Mouse (Mus musculus): ENCODE measurements at regions not wholly inside any gene's neighbourhood (a gene's known extent, or its start where the extent isn't known, plus 50 kb on each side); places are given as distances from the start of the nearest gene placed in this dataset.

DNA sequence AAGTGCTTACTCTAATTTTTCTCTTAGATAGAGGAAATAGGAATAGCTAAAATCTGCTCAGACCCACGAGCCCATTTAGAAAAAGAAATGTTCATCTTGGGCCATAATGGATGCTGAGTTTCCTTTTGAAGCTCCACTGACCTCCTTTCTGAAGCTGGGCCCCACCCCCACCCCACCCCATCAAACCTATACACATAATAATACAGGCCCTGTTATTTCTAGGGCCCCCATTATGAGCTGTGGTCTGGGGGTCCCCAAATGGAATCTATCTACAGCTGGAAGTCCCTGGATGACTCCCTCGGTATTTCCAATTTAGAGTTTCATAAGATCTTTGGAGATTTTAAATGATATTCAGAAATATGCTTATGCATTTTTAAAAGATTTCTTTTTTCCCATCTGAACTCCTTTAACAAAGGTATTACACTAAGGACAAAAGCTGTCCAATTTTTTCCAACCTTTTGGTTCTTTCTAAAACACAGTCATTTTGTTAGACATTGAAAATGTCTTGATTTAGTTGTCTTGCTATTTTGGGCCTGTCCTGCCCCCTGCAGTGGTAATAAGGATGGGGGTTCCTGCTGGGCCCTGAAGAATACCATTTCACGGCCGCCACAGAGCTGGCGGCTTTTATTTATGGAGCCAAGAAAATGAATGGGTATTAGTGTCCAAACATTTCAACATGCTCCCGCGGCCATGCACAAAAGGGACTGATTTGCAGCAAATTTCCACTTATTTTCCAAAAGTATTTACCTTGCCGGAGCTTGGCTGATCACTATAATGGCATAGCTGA is 363.1 kb downstream of the Nr2f2 start:
- no peak for ATAC-seq (ENCODE audit: low TSS enrichment)

DNA sequence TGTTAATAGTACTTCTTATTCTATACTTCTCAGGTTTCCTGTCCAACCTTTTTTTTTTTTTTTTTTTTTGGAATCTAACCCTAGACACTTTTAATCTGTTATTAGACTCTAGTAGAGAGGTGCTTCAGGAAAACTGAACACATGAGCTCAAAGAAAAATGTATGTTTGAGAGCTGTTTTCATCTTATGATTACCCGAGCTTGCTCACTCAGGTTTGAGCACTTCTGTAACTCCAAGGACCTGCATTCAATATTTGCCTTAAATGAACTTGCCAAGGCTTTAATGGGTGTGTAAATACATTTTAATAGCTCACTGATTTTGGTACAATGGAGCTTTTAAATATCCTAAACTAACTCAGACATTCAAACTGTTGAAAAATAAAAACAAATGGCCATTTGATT is 367.8 kb downstream of the Nr2f2 start:
- no peak for ATAC-seq (ENCODE audit: low TSS enrichment)

DNA sequence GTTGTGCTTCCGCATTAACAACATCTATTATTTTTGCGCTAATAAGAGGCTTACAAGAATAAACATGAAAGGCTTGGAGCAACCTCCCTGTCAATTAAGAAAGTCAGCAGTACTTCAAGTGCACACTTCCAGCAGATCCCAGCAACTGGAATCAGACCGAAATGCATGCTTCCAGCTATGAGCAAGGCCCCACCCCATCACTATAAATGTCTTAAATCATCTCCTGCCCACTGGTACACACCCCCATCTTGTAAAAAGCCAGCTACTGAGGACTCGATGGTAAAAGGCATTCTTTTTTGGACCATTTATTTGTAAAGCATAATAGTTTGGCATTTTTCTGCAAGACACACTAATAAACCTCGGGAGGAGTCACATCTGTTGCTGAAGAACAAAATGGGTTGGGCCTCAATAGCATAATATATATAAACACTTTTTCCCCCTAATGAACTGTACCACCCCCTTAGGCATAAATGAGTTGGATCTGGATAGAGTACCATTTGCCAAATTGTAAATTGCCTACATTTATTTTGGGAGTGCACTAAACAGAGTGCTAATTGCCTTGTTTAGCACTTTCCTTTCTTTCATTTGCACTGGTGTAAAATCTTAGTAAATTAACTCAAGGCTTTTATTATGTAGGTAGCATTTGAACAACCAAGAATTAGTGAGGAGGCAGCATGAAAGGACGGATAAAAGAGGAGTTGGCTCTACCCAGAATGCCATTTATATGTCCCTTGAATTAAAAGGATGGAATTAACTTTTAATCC is 371.8 kb downstream of the Nr2f2 start:
- no peak for ATAC-seq (ENCODE audit: low TSS enrichment)

DNA sequence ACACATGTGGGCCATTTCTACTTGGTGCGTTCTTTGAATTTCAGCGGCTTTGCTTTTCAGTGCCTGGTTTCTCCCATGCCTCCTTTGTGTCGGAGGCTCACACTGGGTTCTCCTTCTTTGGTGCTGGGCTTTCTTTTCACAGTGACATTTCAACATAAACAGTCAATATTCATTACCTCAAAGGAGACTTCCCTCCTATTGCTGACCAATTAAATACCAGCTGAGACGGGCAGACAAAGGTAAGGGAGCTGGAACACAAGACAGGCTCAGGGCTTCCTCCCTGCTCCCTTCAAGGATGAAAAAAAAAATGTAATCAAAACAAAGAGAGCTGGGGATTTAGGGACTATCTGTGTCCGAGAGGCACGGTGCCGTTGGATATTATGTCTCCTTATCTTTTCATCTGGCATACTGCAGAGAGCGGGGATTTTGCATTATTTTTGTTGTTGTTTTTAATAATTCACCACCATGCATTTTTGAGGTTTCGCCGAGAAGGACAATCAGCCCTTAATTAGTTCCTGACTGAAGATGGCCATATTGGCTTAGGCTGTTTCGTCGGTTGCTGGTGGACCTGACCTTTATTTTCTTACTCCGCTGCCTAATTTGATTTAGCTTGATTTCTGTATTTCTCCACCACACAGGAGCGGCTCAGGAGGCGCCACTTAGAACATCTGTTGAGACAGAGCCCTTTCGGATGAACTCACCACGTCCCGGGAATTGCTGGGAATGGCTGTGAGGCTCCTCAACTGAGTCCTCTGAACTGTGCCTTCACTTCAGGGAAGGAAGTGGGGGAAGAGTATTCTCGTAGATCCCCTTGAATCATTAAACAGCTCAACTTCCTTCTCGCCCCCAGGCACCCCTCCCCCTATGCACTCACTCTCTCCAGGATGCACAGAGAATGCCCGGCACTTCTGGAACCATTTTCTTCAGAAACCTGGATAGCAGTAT is 373.9 kb downstream of the Nr2f2 start:
- ATAC-seq (ENCODE audit: low TSS enrichment) = no peak

DNA sequence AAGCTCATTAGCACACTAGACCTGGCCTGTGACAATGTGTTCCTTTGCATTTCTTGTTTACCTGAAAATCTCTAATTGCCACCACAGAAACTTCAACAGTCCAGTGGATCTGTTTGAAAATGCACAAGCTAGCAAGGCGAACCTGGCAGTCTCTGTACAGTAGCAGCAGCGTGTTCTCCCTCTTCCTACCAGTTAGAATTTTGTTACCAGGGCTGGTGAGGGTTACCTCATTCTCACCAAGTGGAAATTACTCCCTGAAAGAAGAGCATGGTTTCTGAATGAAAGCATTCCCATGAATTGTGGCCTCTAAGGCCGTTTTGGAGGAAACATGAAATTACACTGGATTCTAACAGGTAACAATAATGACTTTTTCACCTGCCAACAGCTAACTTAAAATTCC is 374.6 kb downstream of the Nr2f2 start:
- ATAC-seq (ENCODE audit: low TSS enrichment) = no peak

DNA sequence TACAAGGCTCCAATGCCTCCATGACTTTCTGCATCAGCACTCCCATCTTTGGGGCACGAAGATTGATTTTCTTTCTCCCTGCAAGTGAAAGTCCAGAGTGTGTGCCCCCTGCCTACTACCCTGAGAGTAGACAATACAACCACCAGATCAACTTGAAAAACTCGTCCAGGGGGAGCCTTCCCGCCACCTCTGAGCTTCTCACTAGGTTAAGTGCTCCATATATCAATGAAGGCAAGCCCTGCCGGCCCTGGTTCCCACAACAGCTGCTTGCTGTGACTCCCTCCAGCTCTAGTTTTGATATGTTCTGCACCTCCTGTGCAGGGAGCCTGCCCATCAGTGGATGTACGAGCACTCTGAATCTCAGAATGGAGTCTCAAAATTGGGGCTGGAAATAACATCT is 377.8 kb downstream of the Nr2f2 start:
- ATAC-seq (ENCODE audit: low TSS enrichment) = no peak

DNA sequence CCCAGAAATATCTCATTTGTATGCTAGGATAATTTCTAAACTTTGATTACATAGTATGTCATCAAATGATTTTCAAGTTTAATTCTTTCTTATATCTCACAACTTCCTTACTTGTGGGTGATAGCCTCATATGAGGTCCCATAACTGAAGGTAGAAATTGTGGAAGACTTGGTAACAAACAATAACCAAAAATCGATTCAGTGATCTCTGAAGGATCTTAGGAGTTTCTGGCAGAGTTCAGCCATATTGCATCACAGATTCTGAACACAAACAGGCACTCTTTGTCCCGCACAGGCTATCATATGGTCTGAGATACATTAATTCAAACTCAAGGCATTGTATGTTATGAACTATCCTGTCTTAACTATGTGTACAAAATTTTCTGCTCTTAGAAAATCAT is 385.2 kb downstream of the Nr2f2 start:
- no peak for ATAC-seq (ENCODE audit: low TSS enrichment)

DNA sequence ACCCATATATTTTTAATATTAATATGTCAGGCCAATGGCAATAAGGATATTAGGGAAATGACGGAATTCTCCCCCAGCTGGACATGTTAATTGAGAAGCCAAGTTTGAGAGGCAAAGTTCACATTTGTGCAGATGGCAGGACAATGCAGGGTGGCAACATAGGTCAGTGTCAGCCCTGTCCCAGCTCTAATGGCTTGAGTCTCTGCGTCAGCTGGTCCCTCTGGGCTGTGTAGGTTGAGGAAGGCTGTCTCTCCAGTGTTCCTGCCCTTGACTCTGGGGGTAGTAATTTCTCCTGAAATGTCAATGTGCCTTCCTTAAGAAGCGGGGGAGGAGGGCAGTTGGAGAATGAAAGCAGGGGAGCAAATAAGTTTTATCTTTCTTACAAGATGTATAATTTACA is 390.2 kb downstream of the Nr2f2 start:
- ATAC-seq (ENCODE audit: low TSS enrichment) = no peak

DNA sequence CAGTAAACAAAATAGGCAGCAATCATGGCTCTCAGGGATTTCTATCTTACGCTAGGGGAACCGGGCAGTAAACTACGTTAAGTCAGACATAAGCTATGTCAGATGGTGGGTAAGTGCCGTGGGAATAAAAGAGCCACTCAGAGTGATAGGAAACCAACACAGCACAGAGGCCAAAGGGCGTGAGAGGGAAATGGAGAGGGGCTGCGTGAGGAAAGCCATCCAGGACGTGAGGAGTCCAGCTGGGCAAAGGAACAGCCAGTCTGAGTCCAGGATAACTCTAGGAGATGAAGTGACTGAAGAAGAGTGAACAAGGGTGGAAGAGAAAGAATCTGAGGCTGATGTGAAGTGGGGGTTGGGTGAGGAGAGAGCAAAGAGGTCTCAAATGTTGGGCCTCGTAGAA is 402.5 kb downstream of the Nr2f2 start:
- no peak for ATAC-seq (ENCODE audit: low TSS enrichment)

DNA sequence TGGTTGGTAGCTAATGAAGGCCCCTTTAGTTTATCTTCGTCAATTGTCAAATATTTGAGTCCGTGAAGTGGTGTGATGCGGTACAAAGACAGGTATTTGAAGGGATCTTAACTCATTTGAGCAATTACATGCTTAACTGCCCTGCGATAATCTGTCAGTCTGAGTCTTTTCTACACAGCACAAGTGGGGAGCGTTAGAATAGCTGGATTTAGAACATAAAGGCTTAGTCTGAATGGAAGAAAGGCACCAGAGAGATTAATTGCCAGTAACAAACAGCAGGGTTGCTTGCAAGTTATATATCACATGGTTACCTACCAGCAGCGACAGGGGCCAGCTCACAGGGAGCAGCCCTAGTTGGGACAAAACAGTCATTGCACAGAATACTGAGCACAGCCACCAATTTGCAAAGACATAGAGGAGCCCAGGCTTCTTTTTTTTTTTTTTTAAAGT is 416.3 kb downstream of the Nr2f2 start:
- no peak for ATAC-seq (ENCODE audit: low TSS enrichment)

DNA sequence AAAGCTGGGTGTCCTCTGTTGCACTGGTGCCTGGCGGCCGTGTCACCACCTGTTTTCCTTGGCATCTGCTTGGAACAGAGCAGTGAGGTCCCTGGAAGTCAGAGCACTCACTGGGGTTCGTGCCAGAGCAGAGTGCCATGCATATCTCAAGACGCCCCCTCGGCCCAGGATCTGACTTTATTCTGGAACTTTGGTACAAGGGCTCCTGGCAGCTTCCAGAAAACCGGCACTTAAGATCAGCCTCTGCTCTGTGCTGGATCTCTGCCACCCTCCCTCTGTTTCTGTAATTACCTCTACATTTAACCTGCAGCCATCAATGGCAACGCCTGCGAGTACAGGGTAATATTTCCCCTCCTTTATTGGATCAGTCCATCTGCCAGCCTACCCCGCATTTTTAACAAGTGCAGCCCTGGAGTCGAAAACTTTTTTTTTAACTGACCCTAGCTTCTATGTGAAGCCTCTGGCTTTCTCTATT is 416.9 kb downstream of the Nr2f2 start:
- ATAC-seq (ENCODE audit: low TSS enrichment) = no peak

DNA sequence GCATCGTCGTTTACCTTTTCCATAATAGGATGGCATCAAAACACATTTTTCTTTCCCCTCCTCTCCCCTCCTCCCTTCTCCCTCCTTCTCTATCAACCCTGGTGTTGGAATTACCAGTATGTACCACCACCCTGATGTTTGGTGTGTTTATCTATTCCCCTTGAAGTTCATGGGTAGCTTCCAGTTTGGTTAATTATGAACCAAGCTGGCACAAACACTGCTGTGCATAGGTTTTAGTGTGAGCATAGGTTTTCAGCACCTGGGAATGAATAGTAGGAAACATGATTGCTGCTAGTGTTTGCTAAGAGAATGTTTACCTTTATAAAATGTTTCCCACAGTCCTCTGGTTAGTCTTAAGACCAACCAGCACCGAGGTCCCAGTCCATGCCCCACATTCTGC is 420.1 kb downstream of the Nr2f2 start:
- ATAC-seq (ENCODE audit: low TSS enrichment) = no peak

DNA sequence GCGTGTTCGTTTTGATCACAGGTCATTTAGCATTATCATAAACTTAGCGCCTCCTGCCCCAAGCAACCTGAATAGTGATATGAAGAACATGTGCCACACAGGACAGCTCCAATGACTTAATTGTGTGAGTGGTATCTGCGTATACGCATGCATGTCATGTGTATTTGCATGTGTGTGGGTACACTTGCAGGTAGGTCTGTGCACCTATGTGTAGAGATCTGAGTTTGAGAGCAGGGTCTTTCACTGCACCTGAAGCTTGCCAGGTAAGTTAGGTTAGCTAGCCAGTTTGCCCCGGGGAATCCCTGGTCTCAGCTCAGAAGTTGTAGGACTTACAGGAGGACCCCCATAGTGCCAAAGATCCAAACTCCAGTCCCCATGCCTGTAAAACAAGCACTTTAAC is 424.7 kb downstream of the Nr2f2 start:
- ATAC-seq (ENCODE audit: low TSS enrichment) = no peak

DNA sequence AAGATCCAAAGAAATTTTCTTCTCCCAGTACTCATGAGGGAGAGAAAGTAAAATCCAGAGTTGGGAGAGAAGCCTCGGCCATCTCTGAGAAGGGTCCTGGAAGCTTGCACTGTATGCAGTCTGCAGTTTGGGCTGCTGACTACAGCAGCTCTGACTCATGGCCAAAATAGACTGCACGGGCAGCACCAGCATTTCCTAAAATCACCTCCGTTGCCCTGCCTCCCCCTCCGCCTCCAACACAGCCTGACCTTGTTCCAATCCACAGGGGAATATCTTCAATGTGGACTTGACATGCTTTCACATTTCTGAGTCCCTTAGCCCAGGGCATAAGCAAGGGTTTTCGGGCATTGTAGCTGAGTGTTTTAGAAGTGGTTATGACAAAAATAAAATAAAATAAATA is 441.3 kb downstream of the Nr2f2 start:
- no peak for ATAC-seq (ENCODE audit: low TSS enrichment)

DNA sequence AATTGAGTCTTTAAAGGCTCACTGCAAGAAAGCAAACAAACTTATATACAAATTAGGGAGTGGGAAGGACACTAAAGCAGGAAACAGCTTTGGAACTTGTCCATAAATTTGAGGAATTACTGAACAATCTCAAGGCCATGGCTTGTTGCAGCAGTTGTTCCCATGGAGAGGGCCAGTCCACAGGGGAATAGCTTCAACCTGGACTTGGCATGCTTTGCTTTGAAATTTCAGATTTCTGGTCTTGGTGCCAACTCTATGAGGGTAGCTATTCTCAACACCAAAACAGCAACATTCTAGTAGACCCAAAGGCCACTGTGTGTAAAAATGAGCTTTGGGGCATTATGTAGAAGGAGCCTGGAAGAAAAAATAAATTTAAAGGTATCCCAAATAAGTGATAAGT is 442.0 kb downstream of the Nr2f2 start:
- ATAC-seq (ENCODE audit: low TSS enrichment) = no peak

DNA sequence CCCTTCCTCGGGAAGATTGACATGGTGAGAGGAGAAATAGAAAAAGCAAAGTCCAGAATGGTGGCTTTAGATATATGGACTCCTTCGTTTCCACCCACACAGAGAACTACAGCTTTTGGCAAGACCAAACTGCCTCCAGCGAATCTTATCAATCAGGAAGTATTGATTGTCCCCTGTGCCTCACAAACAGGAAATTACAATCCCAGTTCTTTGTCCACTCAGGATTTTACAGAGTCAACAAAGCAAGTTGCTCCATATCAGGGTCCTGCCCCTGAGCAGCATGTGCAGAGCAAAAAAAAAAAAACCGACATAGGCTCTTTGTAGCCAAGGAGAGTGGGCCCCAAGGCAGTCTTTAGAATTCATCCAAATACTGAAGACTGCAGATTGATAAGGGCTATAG is 454.8 kb downstream of the Nr2f2 start:
- ATAC-seq (ENCODE audit: low TSS enrichment) = no peak

DNA sequence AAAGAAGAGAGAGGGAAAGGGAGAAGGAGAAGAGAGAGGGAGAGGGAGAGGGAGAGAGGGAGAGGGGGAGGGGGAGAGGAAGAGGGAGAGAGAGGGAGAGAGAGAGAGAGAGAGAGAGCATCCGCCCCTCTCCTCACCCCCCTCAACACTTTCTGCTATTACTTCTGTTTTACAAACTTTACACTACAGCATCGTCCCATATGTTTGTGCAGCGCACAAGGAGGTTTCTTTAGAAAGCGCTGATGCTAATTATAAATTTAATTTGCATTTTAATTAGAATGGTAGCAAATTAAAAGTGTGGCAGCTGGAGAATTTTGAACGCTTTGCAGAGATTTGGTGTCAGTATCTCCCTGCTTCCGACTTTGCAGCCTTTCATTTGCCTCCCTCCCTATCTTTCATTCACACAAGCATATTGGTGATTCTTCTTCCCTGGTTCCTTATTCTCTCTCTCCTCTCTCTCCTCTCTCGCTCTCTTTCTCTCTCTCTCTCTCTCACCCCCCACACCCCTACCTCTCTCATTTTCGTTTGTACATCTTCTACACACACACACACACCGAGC is 476.0 kb downstream of the Nr2f2 start:
- no peak for ATAC-seq (ENCODE audit: low TSS enrichment)

DNA sequence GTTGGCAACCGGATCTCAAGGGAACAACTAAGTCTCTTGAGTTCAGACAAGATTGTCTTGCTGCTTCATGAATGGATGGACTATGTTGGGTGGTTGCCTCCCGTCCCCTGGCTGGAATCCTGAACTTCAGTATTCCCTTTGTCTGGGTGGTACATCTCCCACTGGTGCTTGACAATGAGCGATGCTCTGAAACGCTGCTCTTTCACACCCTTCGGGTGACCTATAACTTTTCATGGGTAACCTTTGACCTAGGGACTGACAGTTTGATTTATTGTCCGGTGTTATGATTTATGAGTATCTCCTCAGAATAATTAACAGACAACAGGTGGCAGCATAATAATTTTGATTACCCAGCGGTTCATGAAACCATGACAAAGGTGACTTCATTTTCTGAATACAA is 478.3 kb downstream of the Nr2f2 start:
- no peak for ATAC-seq (ENCODE audit: low TSS enrichment)

DNA sequence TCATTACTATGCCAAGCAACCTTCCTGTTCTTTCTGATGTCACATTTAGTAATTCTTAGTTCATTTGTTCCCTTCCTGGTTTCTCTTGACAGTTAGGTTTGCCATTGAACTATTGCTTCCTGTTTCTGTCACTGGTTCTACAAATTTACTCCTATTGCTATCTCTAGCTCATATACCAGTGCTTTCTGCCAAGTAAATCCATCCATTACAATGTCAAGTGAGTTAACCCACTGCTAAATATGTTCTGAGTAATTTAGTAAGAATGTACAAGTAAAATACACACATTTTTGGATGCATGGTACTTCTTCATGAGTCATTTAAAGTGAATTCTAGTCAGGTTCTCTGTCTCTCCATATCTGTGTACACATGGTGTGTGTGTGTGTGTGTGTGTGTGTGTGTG is 489.5 kb downstream of the Nr2f2 start:
- no peak for ATAC-seq (ENCODE audit: low TSS enrichment)

DNA sequence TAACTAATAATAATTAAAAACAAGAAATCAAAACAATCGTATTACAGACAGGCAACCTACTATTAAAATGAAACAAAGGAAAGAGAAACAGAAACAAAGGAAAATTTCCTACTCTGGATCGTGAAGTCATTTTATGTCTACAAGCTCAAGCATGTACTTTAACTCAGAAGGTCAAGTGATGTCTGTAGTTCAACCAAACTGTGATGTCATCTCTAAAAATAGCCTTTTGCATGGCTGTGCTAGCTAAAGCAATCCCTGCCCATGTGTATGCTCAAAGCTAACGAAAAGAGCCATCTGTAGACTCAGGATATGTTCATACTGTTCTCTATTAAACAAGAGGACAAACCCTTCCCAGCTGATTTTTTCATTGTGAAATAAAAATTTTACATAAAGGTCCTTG is 500.7 kb downstream of the Nr2f2 start:
- no peak for ATAC-seq (ENCODE audit: low TSS enrichment)

DNA sequence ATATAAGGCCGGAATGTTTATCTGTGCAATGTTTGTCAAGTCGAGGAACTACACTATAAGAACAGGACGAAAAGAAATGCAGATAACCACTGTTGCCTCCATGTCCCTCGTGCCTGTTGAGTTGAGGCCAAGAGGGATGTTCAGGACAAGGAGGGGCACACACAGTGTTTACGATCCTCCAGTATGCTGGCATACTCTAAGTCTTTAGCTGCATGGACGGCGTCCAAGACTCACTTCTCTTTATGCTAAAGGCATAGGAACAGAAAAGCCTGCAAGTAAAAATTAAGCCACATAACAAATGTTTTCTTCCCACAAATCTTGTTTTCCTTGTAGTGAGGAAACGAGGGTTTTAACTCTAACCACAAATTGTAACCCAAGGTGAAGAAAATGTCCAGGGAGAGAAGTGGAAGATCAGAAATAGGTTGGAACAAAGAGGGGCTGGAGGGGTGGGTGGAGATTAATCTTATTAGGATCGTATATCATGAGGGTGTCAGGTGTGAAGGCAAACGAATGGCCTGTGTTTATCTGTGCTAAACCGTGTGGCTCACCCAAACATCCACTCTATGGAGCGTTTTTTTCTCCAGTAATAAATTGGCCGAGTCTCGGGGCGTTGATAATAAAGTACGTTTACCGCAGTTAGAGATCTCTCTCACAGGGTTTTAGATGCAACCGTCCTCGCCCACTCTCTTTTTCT is 521.8 kb downstream of the Nr2f2 start:
- no peak for ATAC-seq (ENCODE audit: low TSS enrichment)
